Mouse (Mus musculus) cerebellum, adult 2 months (tissue): ENCODE measurements around the gene Gm10837.

Experiments
- CTCF ChIP-seq: fragments of 200-500 bp; IDR thresholded peaks from 2 replicates; pipeline ENCODE4 v1.5.1; 2011; ENCODE audit warnings: low read depth, mild to moderate bottlenecking, control low read depth, low read length, moderate library complexity, borderline replicate concordance; ENCODE audit not compliant: insufficient read depth
- POLR2A ChIP-seq: fragments of 200-500 bp; IDR thresholded peaks from 2 replicates; pipeline ENCODE4 v1.6.1; 2011; ENCODE audit warnings: low read length, control low read depth, borderline replicate concordance; ENCODE audit not compliant: insufficient read depth

GRCm38 (mm10) chr14:122481181-122481580 is 9.2 kb upstream of the Gm10837 start:
- TF ChIP-seq POLR2A (0 out of 2 replicates have a peak, but pooled peaks have one; percentile 33), CTCF (no peak)
